Mouse (Mus musculus) testis, adult 2 months (tissue): ENCODE results near the gene Hoxb7.

Source experiments
- CTCF ChIP-seq: fragments of 200-500 bp; IDR thresholded peaks from 2 replicates; pipeline ENCODE4 v1.5.1; 2012; ENCODE audit warnings: low read depth, mild to moderate bottlenecking, inconsistent platforms, low read length, moderate library complexity; ENCODE audit not compliant: control insufficient read depth, insufficient read depth, insufficient replicate concordance
- POLR2A ChIP-seq: fragments of 200-500 bp; IDR thresholded peaks from 2 replicates; pipeline ENCODE4 v1.6.1; 2012; ENCODE audit warnings: low read depth, mild to moderate bottlenecking, inconsistent platforms, low read length, moderate library complexity; ENCODE audit not compliant: control insufficient read depth

GRCm38 (mm10) chr11:96293302-96293921 lies 7.0 kb downstream of the Hoxb7 start:
- no peak for TF ChIP-seq POLR2A
- no peak for TF ChIP-seq CTCF
